18 mouse cellular contexts compared by ENCODE assay signal in the genomic region with DNA sequence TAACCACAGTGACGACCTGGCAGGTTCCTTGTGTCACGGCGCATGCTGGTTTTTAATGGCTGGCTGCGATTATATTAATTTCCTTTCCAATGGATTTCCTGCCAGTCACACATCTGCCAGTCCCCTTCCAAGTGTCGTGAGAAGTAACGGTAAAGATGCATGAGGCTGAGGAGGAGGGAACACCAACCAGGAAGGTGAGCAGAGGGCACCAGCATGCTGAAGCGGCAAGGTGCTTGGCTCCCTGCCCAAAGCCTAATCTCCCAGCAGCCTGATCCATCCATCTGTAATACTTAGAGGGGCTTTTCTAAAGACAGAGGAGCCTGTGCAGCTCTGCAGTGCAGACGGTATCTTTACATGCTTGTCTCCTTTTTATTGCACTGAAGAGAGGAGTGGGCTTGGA. TPM values are rescaled to one million over a fixed set of nuclear protein-coding genes. Genes with fewer than 3 reads are reported as not detected.
DNase-seq lines count a peak whose midpoint lies in the region; ATAC-seq lines count a peak whose summit lies in the region.
"Had no signal": no experiment of that assay in that cellular context is flagged by ENCODE, and none has a peak within 500 bp of the region (broad histone marks: within the 10 kb centered on the region; RNA-seq: fewer than 3 reads in every experiment).

No protein-coding gene starts in this region.

- WGBS in hindbrain, embryonic 13.5 days = 80% methylated on average over 8 of the region's 8 CpGs
- 90% methylated on average over 8 of the region's 8 CpGs for WGBS in hindbrain, embryonic 11.5 days
- WGBS in neural tube, embryonic 13.5 days = 70% methylated on average over 8 of the region's 8 CpGs

- no peak overlapping the region for H3K4me2 ChIP-seq in hindbrain, embryonic 13.5 days
- no peak overlapping the region for H3K4me2 ChIP-seq in hindbrain, embryonic 11.5 days (replicated peaks; ENCODE audit: low read depth, low read length)
- no peak overlapping the region for H3K4me2 ChIP-seq in neural tube, embryonic 13.5 days

- no peak for ATAC-seq in hindbrain, embryonic 13.5 days (ENCODE audit: low FRiP score)
- ATAC-seq in hindbrain, embryonic 11.5 days (ENCODE audit: low FRiP score) = no peak
- no peak for ATAC-seq in neural tube, embryonic 13.5 days (ENCODE audit: low read depth)

- H3K9me3 ChIP-seq in hindbrain, embryonic 13.5 days = no peaks in the 10 kb centered on the region
- no peaks in the 10 kb centered on the region for H3K9me3 ChIP-seq in hindbrain, embryonic 11.5 days (ENCODE audit: control insufficient read depth, low read length)
- no peaks in the 10 kb centered on the region for H3K9me3 ChIP-seq in neural tube, embryonic 13.5 days
- H3K9me3 ChIP-seq: embryonic facial prominence, embryonic 12.5 days; heart, embryonic 12.5 days; limb, embryonic 13.5 days; liver, embryonic 15.5 days; neural tube, embryonic 12.5 days had no signal

- peak overlapping the region; percentile 94 for H3K27ac ChIP-seq in hindbrain, embryonic 13.5 days
- H3K27ac ChIP-seq in hindbrain, embryonic 11.5 days (ENCODE audit: low read depth, low read length) = no peak overlapping the region
- peak overlapping the region; percentile 93 for H3K27ac ChIP-seq in neural tube, embryonic 13.5 days (replicated peaks)
- H3K27ac ChIP-seq: limb, embryonic 13.5 days; liver, embryonic 15.5 days had no signal

- no peak overlapping the region for H3K9ac ChIP-seq in hindbrain, embryonic 13.5 days
- no peak overlapping the region for H3K9ac ChIP-seq in hindbrain, embryonic 11.5 days (ENCODE audit: low read depth, low read length)
- H3K9ac ChIP-seq in neural tube, embryonic 13.5 days = no peak overlapping the region
- H3K9ac ChIP-seq: embryonic facial prominence, embryonic 12.5 days; heart, embryonic 12.5 days; limb, embryonic 13.5 days; liver, embryonic 15.5 days; neural tube, embryonic 12.5 days had no signal

- peaks cover 7% of the 10 kb centered on the region; the same call in 1 of the 2 replicates for H3K27me3 ChIP-seq in hindbrain, embryonic 13.5 days
- no peaks in the 10 kb centered on the region; the same call in 1 of the 2 replicates for H3K27me3 ChIP-seq in hindbrain, embryonic 11.5 days (ENCODE audit: control insufficient read depth, insufficient read depth, low read length)
- H3K27me3 ChIP-seq in neural tube, embryonic 13.5 days = peaks cover 6% of the 10 kb centered on the region

- peaks cover 40% of the 10 kb centered on the region for H3K4me1 ChIP-seq in hindbrain, embryonic 13.5 days (replicated peaks)
- H3K4me1 ChIP-seq in hindbrain, embryonic 11.5 days (replicated peaks; ENCODE audit: control insufficient read depth, insufficient read depth, low read length) = peaks cover 5% of the 10 kb centered on the region; the same call in 1 of the 2 replicates
- H3K4me1 ChIP-seq in neural tube, embryonic 13.5 days (replicated peaks) = peaks cover 48% of the 10 kb centered on the region

- peaks cover 12% of the 10 kb centered on the region for H3K36me3 ChIP-seq in hindbrain, embryonic 13.5 days
- peaks cover 3% of the 10 kb centered on the region; the same call in 1 of the 2 replicates for H3K36me3 ChIP-seq in hindbrain, embryonic 11.5 days (ENCODE audit: control insufficient read depth, insufficient read depth, low read length)
- H3K36me3 ChIP-seq in neural tube, embryonic 13.5 days = peaks cover 14% of the 10 kb centered on the region

- H3K4me3 ChIP-seq in hindbrain, embryonic 13.5 days = no peak overlapping the region
- H3K4me3 ChIP-seq in hindbrain, embryonic 11.5 days (ENCODE audit: low read depth, low read length) = no peak overlapping the region
- H3K4me3 ChIP-seq in neural tube, embryonic 13.5 days = no peak overlapping the region
- H3K4me3 ChIP-seq: embryonic facial prominence, embryonic 12.5 days; heart, embryonic 12.5 days; liver, embryonic 15.5 days had no signal

- no peak for DNase-seq in hindbrain, embryonic 11.5 days (ENCODE audit: low spot score)
- no peak for DNase-seq in neural tube, embryonic 10.5 days (ENCODE audit: extremely low spot score, low spot score)
- peak; percentile 80 to 86 for DNase-seq in cerebellum, postnatal 10 days
- DNase-seq in retina, postnatal 1 day = peak; percentile 73
- DNase-seq in layer of hippocampus, adult 8-10 months (ENCODE audit: low spot score in 2 of 2) = no peak
- no peak for DNase-seq in layer of hippocampus, adult 9-10 months (ENCODE audit: low spot score)
- DNase-seq: heart, postnatal 36 days; kidney, adult 11 months; lung, postnatal 10 days; right cerebral cortex, postnatal 14 days; thymus, adult 2 months had no signal

RNA-seq across cellular contexts. Expression of a gene that starts 1.4 kb away (rescaled TPM):
- polyA plus RNA-seq in hindbrain, embryonic 13.5 days (2015; fragmentation: Nextera tagmentation; extraction: Ambion mirVana) = 65.7 and 69.2 TPM in 2 replicates
- 112 and 115 TPM in 2 replicates for polyA plus RNA-seq in hindbrain, embryonic 11.5 days (2014; fragmentation: Nextera tagmentation; extraction: Ambion mirVana)
- polyA plus RNA-seq in neural tube, embryonic 13.5 days (2015; fragmentation: Nextera tagmentation; extraction: Ambion mirVana) = 60.9 and 61.5 TPM in 2 replicates
- 10 to 100 TPM; 20.9 to 24.5 (median 23.3) TPM for total RNA-seq in layer of hippocampus, adult 8-10 months (2022)

RNA-seq across cellular contexts. Expression of a gene that starts 19.3 kb away (rescaled TPM):
- 10.1 and 12.5 TPM in 2 replicates for polyA plus RNA-seq in hindbrain, embryonic 13.5 days (2015; fragmentation: Nextera tagmentation; extraction: Ambion mirVana)
- 10.7 and 11.4 TPM in 2 replicates for polyA plus RNA-seq in hindbrain, embryonic 11.5 days (2014; fragmentation: Nextera tagmentation; extraction: Ambion mirVana)
- polyA plus RNA-seq in neural tube, embryonic 13.5 days (2015; fragmentation: Nextera tagmentation; extraction: Ambion mirVana) = 10.9 and 12.8 TPM in 2 replicates
- total RNA-seq in layer of hippocampus, adult 8-10 months (2022) = 10 to 100 TPM; 11.6 to 17.7 (median 14.5) TPM

RNA-seq across cellular contexts. Expression of a gene that starts 19.3 kb away (rescaled TPM):
- 16.1 and 19.9 TPM in 2 replicates for polyA plus RNA-seq in hindbrain, embryonic 13.5 days (2015; fragmentation: Nextera tagmentation; extraction: Ambion mirVana)
- polyA plus RNA-seq in hindbrain, embryonic 11.5 days (2014; fragmentation: Nextera tagmentation; extraction: Ambion mirVana) = 16.8 and 19.7 TPM in 2 replicates
- polyA plus RNA-seq in neural tube, embryonic 13.5 days (2015; fragmentation: Nextera tagmentation; extraction: Ambion mirVana) = 16.4 and 19.8 TPM in 2 replicates
- 10 to 100 TPM; 29.6 to 39.3 (median 33.0) TPM for total RNA-seq in layer of hippocampus, adult 8-10 months (2022)

RNA-seq across cellular contexts. Expression of a gene that starts 55.9 kb away (rescaled TPM):
- 20.3 and 24.4 TPM in 2 replicates for polyA plus RNA-seq in hindbrain, embryonic 13.5 days (2015; fragmentation: Nextera tagmentation; extraction: Ambion mirVana)
- 11.8 and 14.2 TPM in 2 replicates for polyA plus RNA-seq in hindbrain, embryonic 11.5 days (2014; fragmentation: Nextera tagmentation; extraction: Ambion mirVana)
- 24.0 and 25.2 TPM in 2 replicates for polyA plus RNA-seq in neural tube, embryonic 13.5 days (2015; fragmentation: Nextera tagmentation; extraction: Ambion mirVana)
- 10 to 100 TPM; 51.4 to 75.9 (median 65.7) TPM for total RNA-seq in layer of hippocampus, adult 8-10 months (2022)

Comparison
In these comparisons a context has a peak if more than half of its experiments do, and no peak if none do; other contexts are left out.
1. DNase-seq: peak in cerebellum, postnatal 10 days (2 of 2) and retina, postnatal 1 day (single experiment); none in hindbrain, embryonic 11.5 days (single experiment), neural tube, embryonic 10.5 days (single experiment), layer of hippocampus, adult 8-10 months (0 of 2) and layer of hippocampus, adult 9-10 months (single experiment).